ENCODE assay signal across 8 mouse cellular contexts in genomic region chr6:29767813-29768660, GRCm38 (mm10). TPM values are rescaled to one million over a fixed set of nuclear protein-coding genes. Genes with fewer than 3 reads are reported as not detected.
A peak's percentile ranks its signal among the peaks of the same experiment; 100 is the strongest.
DNase-seq lines count a peak whose midpoint lies in the region; ATAC-seq and TF ChIP-seq lines count a peak whose summit lies in the region.

Gene Ahcyl2, plus strand, starts transcription at chr6:29768011.

- H3K36me3 ChIP-seq in hindbrain, embryonic 14.5 days (replicated peaks; ENCODE audit: control insufficient read depth, insufficient read depth), result no peaks in the 10 kb centered on the region

- TF ChIP-seq CTCF in Patski (IDR thresholded peaks at IDR 0.05), result no peak

- DNase-seq in Patski (ENCODE audit: low read depth, low spot score), result peak; percentile 88
- DNase-seq in cerebellum, postnatal 14 days, result peak; percentile 95 to 97
- DNase-seq in frontal cortex, postnatal 25 days (ENCODE audit: low spot score in 2 of 2), result peak; percentile 75 to 86
- DNase-seq in hindbrain, embryonic 14.5 days (ENCODE audit: low spot score), result peak; percentile 91
- peak; percentile 93 to 95 for DNase-seq in layer of hippocampus, postnatal 36 days
- peak; percentile 98 for DNase-seq in lung, postnatal 36 days
- DNase-seq in retina, postnatal 1 day, result peak; percentile 99
- peak; percentile 87 to 96 for DNase-seq in urinary bladder, adult 18-20 months (ENCODE audit: low spot score in 2 of 2)

- H3K4me2 ChIP-seq in hindbrain, embryonic 14.5 days (replicated peaks), result peak within 1 kb of the TSS; percentile 68

- H3K4me3 ChIP-seq in hindbrain, embryonic 14.5 days (replicated peaks; ENCODE audit: low read length), result peak within 1 kb of the TSS; percentile 91

- H3K9ac ChIP-seq in hindbrain, embryonic 14.5 days, result peak within 1 kb of the TSS; percentile 85

- H3K27ac ChIP-seq in hindbrain, embryonic 14.5 days, result peak within 1 kb of the TSS; percentile 92

- no peaks in the 10 kb centered on the region for H3K9me3 ChIP-seq in hindbrain, embryonic 14.5 days (ENCODE audit: control insufficient read depth, low read length)

- CTCF ChIA-PET in Patski (lab: Charles Lee), result interaction anchor here (1.8 kb wide), 1 partner anchor 10 kb away, joined by 4 read pairs; no protein-coding TSS in a partner anchor

- POLR2A ChIA-PET in Patski (lab: Charles Lee), result interaction anchor here (0.7 kb wide), 1 partner anchor 25 kb away, joined by 3 read pairs; no protein-coding TSS in a partner anchor

- WGBS in hindbrain, embryonic 14.5 days, result under 1% methylated on average over 47 of the region's 61 CpGs

- no peaks in the 10 kb centered on the region for H3K27me3 ChIP-seq in Patski
- H3K27me3 ChIP-seq in hindbrain, embryonic 14.5 days (ENCODE audit: control insufficient read depth, insufficient read depth, low read length), result no peaks in the 10 kb centered on the region

- peaks cover 24% of the 10 kb centered on the region for H3K4me1 ChIP-seq in hindbrain, embryonic 14.5 days (replicated peaks; ENCODE audit: control insufficient read depth, insufficient read depth, low read length)

- in situ Hi-C loops in Patski (cut with MboI; ENCODE audit: low pct_unique_long_range_greater_than_20kb), result no loop called here

- ATAC-seq in Patski, result peak; percentile 95
- ATAC-seq in hindbrain, embryonic 14.5 days (ENCODE audit: low FRiP score), result peak; percentile 99

RNA-seq across cellular contexts. Expression of gene Ahcyl2, which starts in this region (rescaled TPM):
- 30.8 TPM for polyA plus RNA-seq in Patski (2021)
- 24.2 and 27.1 TPM in 2 replicates for polyA plus RNA-seq in hindbrain, embryonic 14.5 days (2014; fragmentation: Nextera tagmentation; extraction: Ambion mirVana)
- 100 to 1,000 TPM; 232 to 261 TPM for total RNA-seq in layer of hippocampus, postnatal 36 days (2021)

Comparison
In these comparisons a context has a peak if more than half of its experiments do, and no peak if none do; other contexts are left out.
1. Peak in every context shown above with its lines: DNase-seq, ATAC-seq, H3K4me3 ChIP-seq and H3K27ac ChIP-seq.